Mouse (Mus musculus) midbrain, embryonic 16.5 days (tissue): Measurements from ENCODE around the gene Taar8a. TPM values are rescaled to one million over a fixed set of nuclear protein-coding genes. Genes with fewer than 3 reads are reported as not detected.
"Not testable (repeated sequence)": the region's sequence is repeated elsewhere in the genome, so short reads cannot be mapped to it uniquely, and the experiment has no call there.

ENCODE experiments used
- ATAC-seq: fragments of 200-750 bp; cut with Nextera tagmentation; 2 replicates; pipeline ENCODE4 v1.8.0; 2017; ENCODE audit warnings: moderate TSS enrichment
- H3K27ac ChIP-seq: fragments of 300-500 bp; sonication (generic); 2 replicates; pipeline ENCODE4 v1.5.1; 2014; ENCODE audit warnings: mild to moderate bottlenecking, low read length, mixed read lengths
- H3K27me3 ChIP-seq: fragments of 300-500 bp; sonication (generic); 2 replicates; pipeline ENCODE4 v1.6.1; 2014; ENCODE audit warnings: low read depth, low read length, mixed read lengths; ENCODE audit not compliant: control insufficient read depth, insufficient read depth
- H3K36me3 ChIP-seq: fragments of 300-500 bp; sonication (generic); 2 replicates; pipeline ENCODE4 v1.6.1; 2014; ENCODE audit warnings: mild to moderate bottlenecking, low read length, moderate library complexity, mixed read lengths; ENCODE audit not compliant: control insufficient read depth, insufficient read depth
- H3K4me1 ChIP-seq: fragments of 300-500 bp; sonication (generic); 2 replicates; pipeline ENCODE4 v1.6.1; 2014; ENCODE audit warnings: mild to moderate bottlenecking, low read length, mixed read lengths; ENCODE audit not compliant: control insufficient read depth, insufficient read depth
- H3K4me2 ChIP-seq: fragments of 300-500 bp; sonication (generic); 2 replicates; pipeline ENCODE4 v1.6.1; 2014; ENCODE audit warnings: mild to moderate bottlenecking, low read length, mixed read lengths
- H3K4me3 ChIP-seq: fragments of 300-500 bp; sonication (generic); 2 replicates; pipeline ENCODE4 v1.5.1; 2014; ENCODE audit warnings: low read depth, mild to moderate bottlenecking, low read length, moderate library complexity, mixed read lengths
- H3K9ac ChIP-seq: fragments of 300-500 bp; sonication (generic); 2 replicates; pipeline ENCODE4 v1.6.1; 2014; ENCODE audit warnings: low read depth, low read length, mixed read lengths
- H3K9me3 ChIP-seq: fragments of 300-500 bp; sonication (generic); replicated peaks from 2 replicates; pipeline ENCODE4 v1.6.1; 2014; ENCODE audit warnings: mild to moderate bottlenecking, low read length, mixed read lengths; ENCODE audit not compliant: control insufficient read depth, poor library complexity, severe bottlenecking
- WGBS: fragments of 180-500 bp; shearing (Covaris S2); extraction: QIAGEN DNeasy Blood & Tissue Kit; methylation state at CpG from one replicate; pipeline ENCODE4 v1.1.7; 2014; 5-methylcytosine and 5-hydroxymethylcytosine counted together
- polyA plus RNA-seq: library from polyadenylated mRNA; unstranded; fragments of >200 nt; fragmentation: Nextera tagmentation; extraction: Ambion mirVana; gene quantifications from 2 replicates; pipeline ENCODE4 v1.2.1, GENCODE M21; 2015

The Taar8a gene
- polyA plus RNA-seq, 1 experiment from 2014 or later: not detected

DNA sequence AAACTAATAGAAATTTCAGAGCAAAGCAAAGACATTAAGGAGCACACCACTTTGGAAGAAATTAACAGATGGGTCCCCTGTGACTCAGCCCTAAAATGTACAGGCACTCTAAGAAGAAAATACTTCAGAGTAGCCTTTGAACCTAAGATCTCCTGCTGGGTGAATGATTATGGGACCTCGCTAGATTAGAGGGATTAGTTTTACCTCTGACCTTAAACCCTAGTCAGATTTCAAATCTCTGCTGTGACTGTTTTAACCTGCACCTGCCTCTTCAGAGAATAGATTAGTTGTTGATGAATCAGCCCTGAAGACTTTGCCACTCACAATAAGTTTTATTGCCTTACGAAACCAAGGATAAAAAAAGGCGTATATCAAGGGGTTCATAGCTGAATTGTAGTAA lies 31.9 kb downstream of the Taar8a start:
- Histone ChIP-seq H3K4me1 (no peaks in the 10 kb centered on the region), H3K27me3 (no peaks in the 10 kb centered on the region), H3K4me2 (no peak overlapping the region), H3K27ac (no peak overlapping the region), H3K4me3 (no peak overlapping the region), H3K36me3 (no peaks in the 10 kb centered on the region), H3K9me3 (no peaks in the 10 kb centered on the region), H3K9ac (no peak overlapping the region)
- 43% methylated on average over 3 of the region's 3 CpGs for WGBS
- no peak for ATAC-seq

DNA sequence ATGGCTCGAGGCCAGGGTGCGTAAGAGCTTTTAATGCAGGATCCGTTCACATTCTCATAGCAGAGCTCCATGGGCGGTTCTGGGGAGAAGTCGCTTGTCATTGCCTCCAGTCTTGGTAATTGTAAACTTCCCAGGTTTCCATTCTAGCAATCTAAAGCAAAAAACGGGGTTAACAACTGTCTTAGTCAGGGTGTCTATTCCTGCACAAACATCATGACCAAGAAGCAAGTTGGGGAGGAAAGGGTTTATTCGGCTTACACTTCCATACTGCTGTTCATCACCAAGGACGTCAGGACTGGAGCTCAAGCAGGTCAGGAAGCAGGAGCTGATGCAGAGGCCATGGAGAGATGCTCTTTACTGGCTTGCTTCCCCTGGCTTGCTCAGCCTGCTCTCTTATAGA lies 33.1 kb downstream of the Taar8a start, which contains the start of gene Taar9:
Taar9 (minus strand) TSS at position 101 of the 400 bp plus-strand sequence.
- 86% methylated on average over 8 of the region's 8 CpGs for WGBS

DNA sequence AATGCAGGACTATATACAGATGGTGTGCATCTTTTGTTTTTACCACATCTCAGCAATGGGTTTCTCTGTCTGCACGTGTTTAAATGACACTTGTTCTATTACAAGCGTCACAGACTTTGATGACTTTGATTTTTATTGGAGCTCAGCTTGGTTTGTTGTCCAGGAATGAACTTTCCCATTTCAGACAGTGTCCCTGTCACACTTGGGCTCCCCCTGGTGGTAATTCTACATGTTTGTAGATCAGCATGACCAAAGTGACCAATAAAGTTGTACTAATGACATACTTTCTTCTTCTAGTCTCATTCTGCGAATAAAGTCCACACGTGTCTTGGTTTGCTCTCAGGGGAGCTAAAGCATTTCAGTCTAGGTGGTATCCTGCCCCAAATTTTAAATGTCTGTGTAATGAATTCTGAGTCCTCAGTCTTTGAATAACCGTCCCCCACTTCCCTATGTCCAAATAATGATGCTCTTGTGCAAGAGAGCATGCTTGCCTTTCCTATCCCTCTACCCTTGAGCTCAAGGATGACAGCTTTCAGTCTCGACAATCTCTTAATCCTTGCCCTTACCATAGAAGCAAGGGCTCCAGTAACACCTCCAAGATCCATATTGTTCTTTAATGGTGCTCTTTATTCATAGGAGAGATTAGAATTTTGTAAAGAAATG lies 34.9 kb downstream of the Taar8a start:
- Histone ChIP-seq H3K9ac (no peak overlapping the region), H3K27me3 (no peaks in the 10 kb centered on the region), H3K4me1 (no peaks in the 10 kb centered on the region), H3K9me3 (no peaks in the 10 kb centered on the region), H3K4me3 (no peak overlapping the region), H3K36me3 (no peaks in the 10 kb centered on the region), H3K27ac (no peak overlapping the region), H3K4me2 (no peak overlapping the region)
- ATAC-seq: no peak; the same call in 1 of the 2 replicates
- WGBS: 48% methylated on average over 6 of the region's 6 CpGs

More for the DNA sequence above, 33.1 kb downstream of the Taar8a start, which contains the start of gene Taar9:
- H3K4me2 ChIP-seq, H3K36me3 ChIP-seq, H3K27ac ChIP-seq, H3K9ac ChIP-seq, H3K27me3 ChIP-seq, H3K9me3 ChIP-seq, H3K4me3 ChIP-seq, H3K4me1 ChIP-seq, ATAC-seq: not testable (repeated sequence)

Other genes with a start within 250 kb of the Taar8a start
- gene Vnn3, start 225.0 kb upstream of the Taar8a start, polyA plus RNA-seq: 0.22 TPM in 1 of 2 replicates, not detected in the other
- 0.25 and 0.43 TPM in 2 replicates for gene Vnn1, start 181.8 kb upstream of the Taar8a start, polyA plus RNA-seq
- not detected in 2 replicates for gene Taar1, start 156.1 kb upstream of the Taar8a start, polyA plus RNA-seq
- not detected in 2 replicates for gene Taar2, start 137.9 kb upstream of the Taar8a start, polyA plus RNA-seq
- gene Taar3, start 126.9 kb upstream of the Taar8a start, polyA plus RNA-seq: not detected in 2 replicates
- gene Taar4, start 116.0 kb upstream of the Taar8a start, polyA plus RNA-seq: not detected in 2 replicates
- gene Taar5, start 105.8 kb upstream of the Taar8a start, polyA plus RNA-seq: not detected in 2 replicates
- not detected in 2 replicates for gene Taar6, start 90.9 kb upstream of the Taar8a start, polyA plus RNA-seq
- not detected in 2 replicates for gene Taar7a, start 83.0 kb upstream of the Taar8a start, polyA plus RNA-seq
- gene Taar7b, start 76.6 kb upstream of the Taar8a start, polyA plus RNA-seq: not detected in 2 replicates
- not detected in 2 replicates for gene Taar7d, start 49.3 kb upstream of the Taar8a start, polyA plus RNA-seq
- not detected in 2 replicates for gene Taar7e, start 38.9 kb upstream of the Taar8a start, polyA plus RNA-seq
- gene Taar7f, start 27.0 kb upstream of the Taar8a start, polyA plus RNA-seq: not detected in 2 replicates
- not detected in 2 replicates for gene Taar8b, start 15.8 kb downstream of the Taar8a start, polyA plus RNA-seq
- not detected in 2 replicates for gene Taar8c, start 25.4 kb downstream of the Taar8a start, polyA plus RNA-seq
- gene Taar9, start 33.0 kb downstream of the Taar8a start, polyA plus RNA-seq: not detected in 2 replicates
- gene Stx7, start 72.8 kb downstream of the Taar8a start, polyA plus RNA-seq: 363 and 388 TPM in 2 replicates
- gene Moxd1, start 147.0 kb downstream of the Taar8a start, polyA plus RNA-seq: 2.7 and 2.8 TPM in 2 replicates